Mouse (Mus musculus): ENCODE measurements around the gene Sfrp4. TPM values are rescaled to one million over a fixed set of nuclear protein-coding genes. Genes with fewer than 3 reads are reported as not detected.

The Sfrp4 gene
- polyA plus RNA-seq (2012; rRNA removed): 1.8 and 2.0 TPM in 2 replicates

DNA sequence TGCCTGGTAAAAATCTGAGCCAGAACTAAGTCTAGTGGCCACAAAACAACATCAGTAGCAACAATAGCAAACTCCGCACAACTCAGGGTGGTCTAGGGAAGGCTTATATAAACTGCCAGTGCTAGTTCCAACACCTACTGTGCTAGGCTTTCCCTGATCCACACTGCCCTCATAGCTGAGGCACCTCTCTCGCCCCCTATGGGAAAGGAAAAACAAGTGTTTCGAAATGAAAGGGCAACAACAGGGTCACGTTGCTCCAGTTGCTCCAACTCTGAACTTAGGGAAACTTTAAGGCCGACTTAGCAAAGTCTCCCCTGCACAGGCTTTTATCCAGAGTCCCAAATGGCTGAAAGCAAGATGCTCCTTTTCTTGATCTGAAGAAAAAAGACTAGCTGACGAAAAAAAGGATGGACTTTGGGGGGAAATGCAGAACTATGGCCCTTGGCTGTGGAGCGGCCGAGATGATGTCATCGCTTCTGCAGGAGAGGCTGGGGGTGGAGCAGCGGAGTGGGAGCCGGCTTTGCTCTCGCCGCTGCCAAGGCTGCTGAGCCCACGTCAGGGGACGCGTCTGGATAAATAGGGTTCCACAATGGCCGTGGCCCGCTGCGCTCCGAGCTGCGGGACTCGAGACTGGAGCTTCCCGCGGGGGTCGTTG, at the start of gene Sfrp4:
Gene Sfrp4 (plus strand): TSS at position 532 of the 655 bp plus-strand sequence.

DNA sequence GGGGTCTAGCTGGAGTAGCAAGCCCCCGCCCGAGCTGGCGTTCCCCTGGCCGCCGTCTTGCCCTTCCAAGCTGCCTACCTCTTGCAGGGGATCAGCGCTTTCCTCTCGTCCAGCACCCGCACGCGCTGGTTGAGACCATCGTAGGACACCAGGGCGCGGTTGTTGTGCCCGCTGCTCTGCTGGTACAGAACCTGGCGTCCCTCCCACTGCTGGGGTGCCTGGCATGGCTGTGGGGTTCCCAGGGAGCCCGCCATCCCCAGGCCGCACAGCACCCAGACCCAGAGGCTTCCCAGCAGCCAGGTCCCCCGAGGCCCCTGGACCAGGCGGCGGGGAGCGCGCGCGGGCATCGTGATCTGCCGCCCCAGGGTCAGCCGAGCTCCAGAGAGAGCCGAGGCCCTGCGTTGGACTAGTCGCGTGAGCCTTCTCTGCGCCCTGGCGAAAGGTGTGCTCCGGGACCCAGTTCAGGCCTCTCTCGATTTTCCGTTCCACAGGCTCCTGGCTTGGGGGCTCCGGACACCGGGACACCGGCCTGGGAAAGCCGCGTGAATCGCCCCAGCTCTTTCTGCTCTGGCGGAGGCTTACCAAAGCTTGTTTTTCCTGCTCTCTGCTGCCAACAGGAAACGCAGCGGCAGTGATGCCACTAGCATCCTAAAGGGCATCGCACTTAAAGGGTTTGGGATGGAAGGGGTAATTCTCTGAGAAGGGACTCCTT, 3.5 kb upstream of the Sfrp4 start, which contains the start of gene Epdr1:
Gene Epdr1 (minus strand): TSS at position 712 of the 712 bp plus-strand sequence.

Other genes with a start within 250 kb of the Sfrp4 start
- 4.0 and 6.4 TPM in 2 replicates for gene Stard3nl, start 227.3 kb upstream of the Sfrp4 start, polyA plus RNA-seq (2012; rRNA removed)
- 7.9 and 21.0 TPM in 2 replicates for gene Epdr1, start 3.2 kb upstream of the Sfrp4 start, polyA plus RNA-seq (2012; rRNA removed)
- not detected in 2 replicates for gene Nme8, start 74.7 kb downstream of the Sfrp4 start, polyA plus RNA-seq (2012; rRNA removed)
- not detected in 2 replicates for gene Gpr141, start 201.2 kb downstream of the Sfrp4 start, polyA plus RNA-seq (2012; rRNA removed)